Mouse (Mus musculus) naive thymus-derived CD4-positive, alpha-beta T cell, adult 2 months (primary cell): ENCODE measurements at regions not wholly inside any gene's neighbourhood (a gene's known extent, or its start where the extent isn't known, plus 50 kb on each side); places are given as distances from the start of the nearest gene placed in this dataset.
A peak's percentile ranks its signal among the peaks of the same experiment; 100 is the strongest.
"Not testable (repeated sequence)": the region's sequence is repeated elsewhere in the genome, so short reads cannot be mapped to it uniquely, and the experiment has no call there.

Experiments
- DNase-seq: peaks from one replicate; pipeline ENCODE4 v3.0.0-alpha.2; 2011; ENCODE audit warnings: low read depth

GRCm38 (mm10) chr8:24386462-24386861, 339.2 kb downstream of the Adam3 start:
- peak; percentile 35 for DNase-seq

GRCm38 (mm10) chr8:24383963-24384435, 341.7 kb downstream of the Adam3 start:
- no peak for DNase-seq

- no peak for DNase-seq
Measured at GRCm38 (mm10) chr8:24383130-24383962, 342.3 kb downstream of the Adam3 start.

GRCm38 (mm10) chr8:24381666-24382253, 343.9 kb downstream of the Adam3 start:
- DNase-seq: no peak

GRCm38 (mm10) chr8:24378070-24378469, 347.6 kb downstream of the Adam3 start:
- no peak for DNase-seq

- not testable (repeated sequence) for DNase-seq
Measured at GRCm38 (mm10) chr8:24376846-24377245, 348.8 kb downstream of the Adam3 start.

- DNase-seq: no peak
Measured at GRCm38 (mm10) chr8:24374503-24374902, 351.1 kb downstream of the Adam3 start.

GRCm38 (mm10) chr8:24372068-24372467, 353.6 kb downstream of the Adam3 start:
- DNase-seq: no peak

GRCm38 (mm10) chr8:24366000-24366399, 359.7 kb downstream of the Adam3 start:
- DNase-seq: no peak

- no peak for DNase-seq
Measured at GRCm38 (mm10) chr8:24364685-24365084, 361.0 kb downstream of the Adam3 start.

- no peak for DNase-seq
Measured at GRCm38 (mm10) chr8:24359022-24359600, 366.5 kb downstream of the Adam3 start.

GRCm38 (mm10) chr8:24355146-24355545, 370.5 kb downstream of the Adam3 start:
- DNase-seq: no peak

- no peak for DNase-seq
Measured at GRCm38 (mm10) chr8:24353842-24354241, 371.8 kb downstream of the Adam3 start.

GRCm38 (mm10) chr8:24352322-24352721, 373.3 kb downstream of the Adam3 start:
- no peak for DNase-seq

- no peak for DNase-seq
Measured at GRCm38 (mm10) chr8:24351760-24352159, 373.9 kb downstream of the Adam3 start.

- no peak for DNase-seq
Measured at GRCm38 (mm10) chr8:24346390-24347113, 379.1 kb downstream of the Adam3 start.

GRCm38 (mm10) chr8:24338694-24339093, 387.0 kb downstream of the Adam3 start:
- DNase-seq: no peak

GRCm38 (mm10) chr8:24337635-24338034, 388.0 kb downstream of the Adam3 start:
- no peak for DNase-seq

- no peak for DNase-seq
Measured at GRCm38 (mm10) chr8:24335709-24336108, 389.9 kb downstream of the Adam3 start.

- no peak for DNase-seq
Measured at GRCm38 (mm10) chr8:24333705-24334104, 391.9 kb downstream of the Adam3 start.

GRCm38 (mm10) chr8:24310893-24311292, 414.8 kb downstream of the Adam3 start:
- DNase-seq: no peak

GRCm38 (mm10) chr8:24294565-24294964, 431.1 kb downstream of the Adam3 start:
- DNase-seq: no peak
